22 mouse cellular contexts compared by ENCODE assay signal in genomic region chr10:82634348-82634747, GRCm38 (mm10). TPM values are rescaled to one million over a fixed set of nuclear protein-coding genes. Genes with fewer than 3 reads are reported as not detected.
DNase-seq lines count a peak whose midpoint lies in the region; TF ChIP-seq lines count a peak whose summit lies in the region.
"Had no signal": no experiment of that assay in that cellular context is flagged by ENCODE, and none has a peak within 500 bp of the region (broad histone marks: within the 10 kb centered on the region; RNA-seq: fewer than 3 reads in every experiment).

No protein-coding gene starts in this region.

- no peak for TF ChIP-seq CTCF in left cerebral cortex, adult 2 months (IDR thresholded peaks at IDR 0.05)
- TF ChIP-seq CTCF in cortical plate, adult 2 months (IDR thresholded peaks at IDR 0.05; ENCODE audit: extremely low read depth, insufficient read depth, low read length) = no peak

- intact Hi-C loops in left cerebral cortex, adult 2 months (cut with DNase I) = loop anchor here (5.0 kb wide), 1 partner anchor 58 kb away; the partner anchor contains the start of gene Glt8d2
- intact Hi-C loops in left cerebral cortex, postnatal 4 days (cut with DNase I) = no loop called here

- H3K27ac ChIP-seq in left cerebral cortex, adult 2 months = peak overlapping the region; percentile 66
- peak overlapping the region; percentile 56; the same call in 1 of the 2 replicates for H3K27ac ChIP-seq in cortical plate, adult 2 months (ENCODE audit: insufficient read depth, low read length)
- H3K27ac ChIP-seq: embryonic facial prominence, embryonic 12.5 days; embryonic facial prominence, embryonic 15.5 days; heart, embryonic 15.5 days; hindbrain, embryonic 14.5 days; hindbrain, postnatal 0 days had no signal

- DNase-seq in adrenal gland, postnatal 14 days = peak; percentile 17
- DNase-seq in adrenal gland, postnatal 25 days = no peak
- no peak for DNase-seq in left cerebral cortex, adult 2 months (ENCODE audit: extremely low spot score in 1 of 2, low spot score in 2 of 2)
- no peak for DNase-seq in left cerebral cortex, postnatal 4 days
- no peak for DNase-seq in lung, postnatal 36 days
- DNase-seq: cerebellum, adult 18-20 months; cerebellum, adult 9-10 months; cerebellum, postnatal 14 days; forebrain, postnatal 0 days; gastrocnemius, postnatal 10 days; gastrocnemius, postnatal 36 days; heart, adult 18-20 months; heart, postnatal 14 days; heart, postnatal 4 days; kidney, adult 18-20 months had no signal

- TF ChIP-seq POLR2A in cortical plate, adult 2 months (IDR thresholded peaks at IDR 0.05; ENCODE audit: extremely low read depth, insufficient read depth, low read length) = no peak

- H3K4me1 ChIP-seq in cortical plate, adult 2 months (ENCODE audit: control insufficient read depth, insufficient read depth, low read length) = peaks cover 3% of the 10 kb centered on the region

- H3K4me3 ChIP-seq in left cerebral cortex, adult 2 months = no peak overlapping the region
- no peak overlapping the region for H3K4me3 ChIP-seq in cortical plate, adult 2 months (ENCODE audit: insufficient read depth, low read length)
- H3K4me3 ChIP-seq: embryonic facial prominence, embryonic 12.5 days; embryonic facial prominence, embryonic 15.5 days; heart, embryonic 12.5 days; heart, embryonic 15.5 days had no signal

RNA-seq across cellular contexts. Expression of gene Tdg, which starts 4.7 kb away (rescaled TPM):
- total RNA-seq in adrenal gland, postnatal 14 days (2021) = 31.5 and 38.6 TPM in 2 replicates
- 35.7 and 36.6 TPM in 2 replicates for total RNA-seq in adrenal gland, postnatal 25 days (2021)
- total RNA-seq in left cerebral cortex, adult 2 months (2021) = 10 to 100 TPM; 42.7 to 50.2 TPM
- 100 to 1,000 TPM in 1 of 2 experiments, 10 to 100 TPM in 1; 97.7 to 101 TPM for total RNA-seq in left cerebral cortex, postnatal 4 days (2021)
- polyA plus RNA-seq in cortical plate, adult 2 months (2012; rRNA removed) = 54.7 and 61.6 TPM in 2 replicates

RNA-seq across cellular contexts. Expression of gene 1190007I07Rik, which starts 11.3 kb away (rescaled TPM):
- 39.5 and 42.9 TPM in 2 replicates for total RNA-seq in adrenal gland, postnatal 14 days (2021)
- total RNA-seq in adrenal gland, postnatal 25 days (2021) = 28.0 and 28.2 TPM in 2 replicates
- 10 to 100 TPM; 16.6 to 21.0 TPM for total RNA-seq in left cerebral cortex, adult 2 months (2021)
- 10 to 100 TPM; 14.9 to 15.8 TPM for total RNA-seq in left cerebral cortex, postnatal 4 days (2021)
- polyA plus RNA-seq in cortical plate, adult 2 months (2012; rRNA removed) = 32.5 and 33.3 TPM in 2 replicates

RNA-seq across cellular contexts. Expression of gene Glt8d2, which starts 56.1 kb away (rescaled TPM):
- total RNA-seq in adrenal gland, postnatal 14 days (2021) = 2.3 and 2.8 TPM in 2 replicates
- 1.4 and 1.8 TPM in 2 replicates for total RNA-seq in adrenal gland, postnatal 25 days (2021)
- 10 to 100 TPM; 22.4 to 26.6 TPM for total RNA-seq in left cerebral cortex, adult 2 months (2021)
- 1 to 10 TPM; 2.0 to 2.4 TPM for total RNA-seq in left cerebral cortex, postnatal 4 days (2021)
- polyA plus RNA-seq in cortical plate, adult 2 months (2012; rRNA removed) = 17.7 and 18.1 TPM in 2 replicates
